Mouse (Mus musculus): ENCODE measurements around the gene Trmt10c.

Trmt10c gene

DNA sequence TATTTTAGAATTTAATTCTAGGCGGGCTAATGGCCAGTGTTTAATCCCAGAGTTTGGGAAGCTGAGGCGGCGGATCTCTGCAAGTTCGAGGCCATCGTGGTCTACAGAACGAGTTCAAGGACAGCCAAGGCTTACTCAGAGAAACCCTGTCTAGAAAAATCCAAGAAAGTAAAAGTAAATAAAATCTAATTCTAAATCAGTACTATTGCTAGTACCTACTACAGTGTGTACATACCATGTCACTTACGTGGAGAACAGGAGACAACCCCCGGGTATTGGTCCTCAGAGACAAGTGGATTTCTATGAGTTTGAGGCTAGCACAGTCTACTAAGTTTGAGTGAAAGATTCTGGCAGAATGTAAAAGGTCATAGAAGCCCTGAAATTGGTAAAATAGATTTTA, 471 bp upstream of the Trmt10c start:
- no peak for DNase-seq (ENCODE audit: low spot score)

DNA sequence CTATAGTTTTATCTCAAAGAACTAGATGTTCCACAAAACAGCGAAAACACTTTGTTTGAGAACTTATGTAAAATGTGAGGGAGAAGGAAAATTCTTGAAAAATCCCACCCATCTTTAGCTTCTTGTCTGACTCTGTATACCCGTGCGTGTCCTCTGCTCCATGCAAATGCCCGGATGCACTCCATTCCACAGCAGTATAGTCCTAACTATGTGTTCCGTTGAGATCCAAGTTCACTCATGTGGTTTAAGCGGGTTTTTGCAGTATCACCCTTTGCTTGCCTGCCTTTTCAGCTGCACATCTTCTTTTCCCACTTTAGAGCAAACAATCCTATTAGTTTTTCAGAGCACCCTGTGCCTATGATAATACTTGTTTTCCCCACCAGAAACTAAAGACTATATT, 1.1 kb downstream of the Trmt10c start:
- DNase-seq (ENCODE audit: low spot score) = no peak

DNA sequence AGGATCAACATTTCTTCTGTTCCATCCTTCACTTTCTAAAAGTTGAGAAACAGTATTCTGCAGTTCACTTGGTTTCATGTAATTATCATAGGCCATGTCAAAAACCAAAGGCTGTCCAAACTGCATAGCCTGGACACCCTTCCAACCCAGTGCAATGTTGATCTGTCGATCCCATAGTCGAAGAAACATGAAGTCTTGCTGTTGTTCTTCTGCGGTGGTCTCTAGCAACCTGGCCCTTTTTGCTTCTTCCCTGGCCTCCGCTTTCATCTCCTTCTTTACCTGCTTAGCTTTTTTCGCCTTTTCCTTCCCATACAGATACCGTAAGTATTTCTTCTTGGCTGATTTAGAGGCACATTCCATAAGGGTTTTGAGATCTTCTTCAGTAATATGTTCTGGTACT, 3.1 kb downstream of the Trmt10c start:
- DNase-seq (ENCODE audit: low spot score) = no peak

DNA sequence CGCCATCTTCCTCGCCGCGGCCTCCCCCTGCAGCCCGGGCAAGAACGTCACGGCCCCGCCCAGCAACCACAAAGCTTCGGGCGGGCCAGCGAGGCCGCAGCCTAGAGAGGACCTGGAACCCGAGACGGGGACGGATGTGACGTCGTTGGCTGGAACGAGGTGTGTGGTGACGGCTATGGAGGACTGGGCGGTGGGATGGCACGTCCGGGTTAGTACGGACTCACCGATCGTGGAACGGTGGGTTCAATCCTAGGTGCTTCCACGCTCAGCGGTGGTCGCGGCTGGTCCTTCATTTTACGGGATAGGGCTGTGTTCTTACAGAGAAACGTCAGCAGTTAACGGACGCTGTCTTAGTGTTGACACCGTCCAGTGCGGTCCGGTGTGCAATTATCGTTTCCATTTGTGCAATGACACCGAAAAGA, 7.9 kb downstream of the Trmt10c start, which contains the start of gene Pcnp:
Gene Pcnp (minus strand): TSS at position 79 of the 422 bp plus-strand sequence.
- peak; percentile 97 for DNase-seq (ENCODE audit: low spot score)

DNA sequence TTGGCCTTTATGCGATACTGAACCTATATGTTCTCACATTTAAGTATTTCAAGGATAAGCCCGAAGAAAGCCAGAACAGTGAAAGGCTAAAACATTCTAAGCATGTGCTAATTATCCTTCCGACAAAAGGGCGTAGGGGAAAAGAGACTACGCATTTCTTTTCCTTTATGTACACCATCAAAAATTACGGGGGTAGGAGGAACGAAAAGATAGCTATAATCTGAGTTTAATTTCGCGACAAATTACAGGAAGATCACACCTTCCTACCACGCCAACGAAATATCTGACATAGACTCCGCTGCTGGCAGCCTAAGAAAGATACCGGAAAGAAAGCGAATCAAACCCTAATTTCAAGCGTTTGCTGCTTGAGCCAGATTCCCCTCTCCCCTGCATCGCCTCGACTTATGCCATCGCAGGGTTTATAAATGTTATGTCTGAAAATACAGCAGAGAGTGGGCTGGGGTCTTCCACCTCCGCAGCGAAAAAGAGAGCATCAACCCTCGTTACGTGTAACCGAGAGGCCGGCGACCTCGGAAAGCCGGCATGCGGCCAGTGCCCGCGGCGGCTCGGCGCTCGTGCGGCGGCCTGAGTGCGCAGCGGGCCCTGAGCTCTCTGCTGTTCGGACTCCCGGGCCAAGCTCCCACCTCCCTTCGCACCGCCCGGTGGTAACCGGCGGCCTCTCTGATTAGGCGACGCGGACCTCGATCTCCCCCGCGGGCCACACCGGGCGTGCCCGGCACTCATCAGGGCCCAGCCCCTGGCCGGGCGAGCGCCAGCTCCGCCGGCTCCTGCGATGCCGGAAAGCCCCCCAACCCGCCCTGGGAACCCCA, 8.7 kb downstream of the Trmt10c start:
- DNase-seq (ENCODE audit: low spot score) = peak; percentile 33

DNA sequence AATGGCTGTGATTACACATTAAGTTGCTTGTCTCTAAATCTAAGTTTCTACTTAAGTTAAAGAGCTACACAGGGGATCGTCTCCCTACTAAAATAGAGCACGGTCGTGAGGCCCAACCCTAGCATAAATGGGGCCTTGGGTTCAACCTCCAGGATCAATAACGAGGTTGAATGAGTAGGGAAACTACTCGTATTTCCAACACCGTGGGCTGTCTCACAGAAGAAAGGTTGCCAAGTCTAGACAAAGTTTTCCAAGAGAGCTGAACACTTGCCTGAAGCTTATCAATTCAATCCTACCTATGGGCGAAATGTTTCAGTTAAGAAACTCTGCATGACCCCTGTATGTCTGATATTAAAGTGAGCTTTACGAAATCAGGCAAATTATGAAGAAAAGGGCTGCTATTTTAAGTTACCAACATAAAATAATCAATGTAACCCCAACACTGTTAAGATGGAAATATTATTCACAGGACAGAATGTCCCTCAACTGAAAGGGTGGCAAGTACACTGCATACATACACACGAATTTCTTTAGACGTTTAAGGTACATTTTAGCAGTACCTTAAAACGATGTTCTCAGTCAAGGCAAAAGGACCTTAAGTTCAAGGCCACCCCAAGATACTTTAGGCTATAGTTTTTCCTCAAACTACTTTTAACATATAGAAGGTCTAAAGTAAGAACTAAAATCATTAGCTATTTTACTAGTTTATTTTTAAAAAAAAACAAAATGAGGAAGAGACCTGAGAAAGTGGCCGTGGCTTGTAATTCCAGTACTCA, 9.6 kb downstream of the Trmt10c start:
- no peak for DNase-seq (ENCODE audit: low spot score)

DNA sequence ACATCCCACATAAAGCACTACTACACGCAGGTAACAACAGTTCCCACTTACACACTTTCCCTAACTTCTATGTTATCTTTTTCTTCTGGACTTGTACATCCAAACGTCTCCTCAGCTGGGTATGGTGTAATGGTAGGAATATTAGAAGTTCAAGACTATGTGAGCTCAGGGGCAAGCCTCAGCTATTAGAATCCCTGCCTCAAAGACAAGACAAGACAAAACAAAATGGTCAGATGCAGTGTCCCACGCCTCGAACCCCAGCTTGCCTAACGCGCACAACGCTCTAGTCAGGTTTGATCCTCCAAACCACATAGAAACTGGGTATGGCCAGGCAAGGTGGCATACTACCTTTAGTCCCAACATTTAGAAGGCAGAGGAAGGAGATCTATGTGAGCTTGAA, 18.0 kb downstream of the Trmt10c start:
- no peak for DNase-seq (ENCODE audit: low spot score)

DNA sequence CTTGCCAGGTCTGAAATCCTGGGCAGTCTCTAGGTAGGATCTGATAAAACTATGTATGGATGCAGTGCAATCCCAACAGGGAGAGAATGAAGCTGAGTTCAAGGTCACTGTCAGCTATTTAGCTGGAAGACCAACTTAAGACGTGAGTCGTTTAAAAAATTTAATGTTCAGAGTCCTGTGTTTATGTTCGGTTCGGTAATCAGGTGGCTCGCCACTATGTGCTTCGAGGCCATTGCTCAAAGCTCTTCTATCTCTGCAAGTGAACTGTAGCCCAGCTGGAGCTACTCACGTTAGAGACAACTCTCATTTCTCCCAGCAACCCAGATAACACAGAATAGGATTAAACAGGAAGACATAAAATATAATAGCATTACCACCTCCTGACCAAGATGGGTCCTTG, 23.5 kb downstream of the Trmt10c start:
- DNase-seq (ENCODE audit: low spot score) = no peak

DNA sequence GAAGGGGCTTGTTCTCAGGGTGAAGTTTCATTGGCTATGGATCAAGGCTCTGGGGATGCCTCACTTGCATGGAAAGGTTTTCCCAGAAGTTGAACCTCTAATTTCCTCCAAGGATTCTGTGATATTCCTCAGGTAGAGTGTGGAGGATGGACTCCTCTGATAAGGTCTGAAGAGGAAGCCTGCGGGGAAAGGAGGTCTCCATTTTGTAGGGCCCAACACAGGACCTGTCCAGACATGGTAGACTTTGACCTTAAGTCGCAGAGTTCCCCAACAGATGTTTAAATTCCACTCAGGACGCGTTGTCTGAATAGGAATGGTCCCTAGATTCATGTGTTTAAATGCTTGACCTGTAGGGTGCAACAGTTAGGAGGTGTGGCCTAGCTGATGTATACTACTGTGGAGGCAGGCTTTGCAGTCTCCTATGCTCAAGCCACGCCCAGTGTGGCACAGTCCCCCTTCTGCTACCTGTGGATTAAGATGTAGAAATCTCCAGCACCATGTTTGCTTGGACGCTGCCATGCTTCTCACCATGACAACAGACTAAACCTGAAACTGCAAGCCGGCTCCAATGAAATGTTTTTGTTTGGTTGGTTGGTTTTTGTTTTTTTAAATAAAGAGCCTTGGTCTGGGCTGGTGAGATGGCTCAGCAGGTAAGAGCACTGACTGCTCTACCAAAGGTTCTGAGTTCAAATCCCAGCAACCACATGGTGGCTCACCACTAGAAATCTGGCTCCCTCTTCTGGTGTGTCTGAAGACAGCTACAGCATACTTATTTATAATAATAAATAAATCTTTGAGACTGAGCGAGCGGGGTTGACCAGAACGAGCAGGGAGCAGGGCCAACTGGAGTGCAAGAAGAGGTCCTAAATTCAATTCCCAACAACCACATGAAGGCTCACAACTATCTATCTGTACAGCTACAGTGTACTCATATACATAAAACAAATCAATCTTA, 24.6 kb downstream of the Trmt10c start:
- no peak for DNase-seq (ENCODE audit: low spot score)

DNA sequence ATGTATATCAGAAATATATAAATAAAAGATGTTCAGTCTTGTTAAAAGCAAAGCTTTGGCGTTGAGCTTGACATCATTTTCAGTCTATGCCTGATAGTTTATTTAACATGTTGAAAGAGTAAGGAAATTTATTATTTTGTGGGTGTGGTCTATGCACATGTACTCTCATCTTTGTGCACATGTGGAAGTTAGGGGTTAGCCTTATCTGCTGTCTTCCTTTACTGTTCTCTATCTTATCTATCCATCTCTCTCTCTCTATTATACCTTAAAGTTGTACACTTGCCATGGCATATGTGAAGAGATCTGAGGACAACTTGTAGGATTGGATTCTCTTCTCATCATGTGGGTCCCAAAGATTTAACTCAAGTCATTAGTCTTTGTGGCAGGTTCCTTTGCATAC, 28.8 kb downstream of the Trmt10c start:
- DNase-seq (ENCODE audit: low spot score) = no peak

DNA sequence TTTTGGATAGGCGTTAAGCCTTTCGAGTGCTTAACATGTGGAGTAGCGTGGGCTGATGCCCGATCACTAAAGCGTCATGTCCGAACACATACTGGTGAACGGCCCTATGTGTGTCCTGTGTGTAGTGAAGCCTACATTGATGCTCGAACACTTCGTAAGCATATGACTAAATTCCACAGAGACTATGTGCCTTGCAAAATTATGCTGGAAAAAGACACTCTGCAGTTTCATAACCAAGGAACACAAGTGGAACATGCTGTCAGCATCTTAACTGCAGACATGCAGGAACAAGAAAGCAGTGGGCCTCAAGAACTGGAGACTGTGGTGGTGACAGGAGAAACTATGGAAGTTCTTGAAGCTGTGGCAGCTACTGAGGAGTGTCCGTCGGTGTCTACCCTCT, 30.8 kb downstream of the Trmt10c start:
- no peak for DNase-seq (ENCODE audit: low spot score)

DNA sequence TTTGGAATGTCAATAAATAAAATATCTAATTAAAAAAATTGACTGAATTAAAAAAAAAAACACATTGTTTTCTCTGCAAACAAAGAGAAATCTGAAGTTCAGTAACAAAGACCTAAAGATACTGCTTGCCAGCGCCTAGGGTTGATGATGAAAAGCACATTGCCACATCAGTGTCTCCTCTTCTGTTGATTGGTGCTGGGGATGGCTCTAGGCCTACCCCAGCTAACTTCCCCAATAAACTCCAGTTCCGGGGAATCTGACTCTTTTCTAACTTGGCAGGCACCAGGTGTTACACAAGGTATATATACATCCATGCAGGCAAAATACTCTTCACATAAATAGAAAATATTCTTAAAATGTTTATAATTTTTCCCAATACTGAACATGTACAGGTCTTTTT, 43.4 kb downstream of the Trmt10c start:
- no peak for DNase-seq (ENCODE audit: low spot score)

DNA sequence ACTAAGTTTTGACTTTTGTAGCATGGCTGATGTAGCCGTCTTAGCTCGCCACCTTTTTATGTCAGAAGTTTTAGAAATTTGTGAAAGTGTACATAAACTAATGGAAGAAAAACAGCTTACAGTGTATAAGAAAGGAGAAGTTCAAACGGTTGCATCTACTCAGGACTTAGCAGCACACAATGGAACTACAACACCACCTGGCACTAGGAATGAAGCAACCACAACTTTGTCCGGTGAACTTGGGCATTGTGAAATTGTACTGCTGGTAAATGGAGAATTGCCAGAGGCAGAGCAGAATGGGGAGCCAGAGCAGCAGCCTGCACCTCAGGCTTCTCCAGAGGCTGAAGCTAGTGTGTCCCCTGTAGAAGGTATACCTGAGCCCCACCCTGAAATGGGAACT, 47.3 kb downstream of the Trmt10c start:
- DNase-seq (ENCODE audit: low spot score) = no peak

DNA sequence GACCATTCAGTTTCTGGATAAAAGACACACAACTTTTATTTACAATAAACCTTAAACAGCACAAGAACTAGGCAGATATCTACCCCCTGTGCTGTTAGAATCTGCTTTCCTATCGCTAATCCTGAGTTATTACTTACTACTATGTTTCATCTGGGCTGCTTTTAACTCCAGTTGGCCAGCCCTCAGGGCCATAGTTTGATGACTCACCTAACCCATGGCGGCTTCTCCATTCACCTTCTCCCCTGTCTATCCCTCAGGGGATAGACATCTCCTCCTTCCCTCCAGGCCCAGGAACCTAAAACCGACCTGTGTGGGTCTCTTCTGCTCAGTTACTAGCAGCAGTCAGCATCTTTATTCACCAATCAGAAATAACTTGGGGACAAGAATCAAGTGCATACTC, 51.6 kb downstream of the Trmt10c start:
- DNase-seq (ENCODE audit: low spot score) = no peak

All from layer of hippocampus, adult 11-12 months (tissue).